Mouse (Mus musculus): ENCODE data around the gene Gm21497. TPM values are rescaled to one million over a fixed set of nuclear protein-coding genes. Genes with fewer than 3 reads are reported as not detected.
"Not testable (repeated sequence)": the region's sequence is repeated elsewhere in the genome, so short reads cannot be mapped to it uniquely, and the experiment has no call there.

The Gm21497 gene
- total RNA-seq (2021) = not detected

GRCm38 (mm10) chrY:61646446-61646845 is at the start of gene Gm21497:
Gene Gm21497 (plus strand): TSS chrY:61646746.
- intact Hi-C loops (cut with DNase I); DNase-seq (ENCODE audit: low spot score in 2 of 2): not testable (repeated sequence)

Data from left cerebral cortex, postnatal 36 days (tissue).